Mouse (Mus musculus) midbrain, embryonic 15.5 days (tissue): ENCODE measurements around the gene Shc1. TPM values are rescaled to one million over a fixed set of nuclear protein-coding genes. Genes with fewer than 3 reads are reported as not detected.
"Not testable (repeated sequence)": the region's sequence is repeated elsewhere in the genome, so short reads cannot be mapped to it uniquely, and the experiment has no call there.

Experiments used
- ATAC-seq: fragments of 200-750 bp; cut with Nextera tagmentation; replicated peaks from 2 replicates; pipeline ENCODE4 v1.8.0; 2017; ENCODE audit warnings: moderate TSS enrichment
- H3K27ac ChIP-seq: fragments of 300-500 bp; sonication (generic); 2 replicates; pipeline ENCODE4 v1.5.1; 2015; ENCODE audit warnings: mild to moderate bottlenecking, inconsistent platforms
- H3K27me3 ChIP-seq: fragments of 300-500 bp; sonication (generic); replicated peaks from 2 replicates; pipeline ENCODE4 v1.6.1; 2015; ENCODE audit warnings: inconsistent platforms
- H3K36me3 ChIP-seq: fragments of 300-500 bp; sonication (generic); replicated peaks from 2 replicates; pipeline ENCODE4 v1.6.1; 2015; ENCODE audit warnings: inconsistent platforms
- H3K4me1 ChIP-seq: fragments of 300-500 bp; sonication (generic); 2 replicates; pipeline ENCODE4 v1.6.1; 2015; ENCODE audit warnings: inconsistent platforms
- H3K4me2 ChIP-seq: fragments of 300-500 bp; sonication (generic); 2 replicates; pipeline ENCODE4 v1.6.1; 2015; ENCODE audit warnings: inconsistent platforms, mild to moderate bottlenecking, moderate library complexity
- H3K4me3 ChIP-seq: fragments of 300-500 bp; sonication (generic); 2 replicates; pipeline ENCODE4 v1.5.1; 2015; ENCODE audit warnings: mild to moderate bottlenecking, inconsistent platforms
- H3K9ac ChIP-seq: fragments of 300-500 bp; sonication (generic); 2 replicates; pipeline ENCODE4 v1.6.1; 2015; ENCODE audit warnings: mild to moderate bottlenecking, inconsistent platforms
- H3K9me3 ChIP-seq: fragments of 300-500 bp; sonication (generic); 2 replicates; pipeline ENCODE4 v1.6.1; 2016; ENCODE audit warnings: inconsistent platforms
- WGBS: fragments of 180-500 bp; shearing (Covaris S2); methylation state at CpG from one replicate; pipeline ENCODE4 v1.1.7; 2015; ENCODE audit warnings: mixed read lengths; 5-methylcytosine and 5-hydroxymethylcytosine counted together
- polyA plus RNA-seq: library from polyadenylated mRNA; unstranded; fragments of >200 nt; fragmentation: Nextera tagmentation; extraction: Ambion mirVana; gene quantifications from 2 replicates; pipeline ENCODE4 v1.2.1, GENCODE M21; 2015

The Shc1 gene
- polyA plus RNA-seq, 1 experiment from 2014 or later = 17.2 TPM

- 93% methylated on average over 5 of the region's 5 CpGs for WGBS
- H3K36me3 ChIP-seq = no peaks in the 10 kb centered on the region
- ATAC-seq = no peak
- H3K4me2 ChIP-seq = no peak overlapping the region
- H3K9ac ChIP-seq = no peak overlapping the region
- H3K27ac ChIP-seq = no peak overlapping the region
- no peaks in the 10 kb centered on the region for H3K27me3 ChIP-seq
- H3K4me1 ChIP-seq = peaks cover 16% of the 10 kb centered on the region
- no peaks in the 10 kb centered on the region for H3K9me3 ChIP-seq
- H3K4me3 ChIP-seq = no peak overlapping the region
Observed at GRCm38 (mm10) chr3:89424416-89425140, 6.3 kb downstream of the Shc1 start.

- H3K4me2 ChIP-seq = no peak overlapping the region
- no peak overlapping the region for H3K27ac ChIP-seq
- H3K27me3 ChIP-seq = no peaks in the 10 kb centered on the region
- H3K4me1 ChIP-seq = peaks cover 11% of the 10 kb centered on the region
- H3K36me3 ChIP-seq = no peaks in the 10 kb centered on the region
- WGBS = 94% methylated on average over 5 of the region's 5 CpGs
- H3K4me3 ChIP-seq = no peak overlapping the region
- no peak for ATAC-seq
- no peaks in the 10 kb centered on the region for H3K9me3 ChIP-seq
- no peak overlapping the region for H3K9ac ChIP-seq
Observed at GRCm38 (mm10) chr3:89425141-89425525, 6.9 kb downstream of the Shc1 start.

DNA sequence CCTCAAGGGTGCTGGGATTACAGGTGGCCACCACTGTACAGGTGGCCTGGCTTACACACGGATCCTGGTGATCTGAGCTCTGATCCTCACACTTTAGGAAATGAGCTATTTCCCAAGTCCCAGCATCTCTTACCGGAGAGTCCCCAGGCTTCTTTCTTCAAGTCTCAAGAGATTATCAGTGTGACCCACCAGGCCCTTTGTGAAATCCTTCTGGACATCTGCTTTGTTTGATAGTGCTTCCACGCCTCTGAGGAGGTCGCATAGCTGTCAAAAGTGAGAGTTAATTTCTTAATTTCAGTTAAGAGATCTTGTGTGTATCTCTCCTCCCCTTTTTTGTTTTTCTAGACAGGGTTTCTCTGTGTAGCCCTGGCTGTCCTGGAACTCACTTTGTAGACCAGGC is 7.6 kb downstream of the Shc1 start:
- Histone ChIP-seq H3K27ac (no peak overlapping the region), H3K4me3 (no peak overlapping the region), H3K36me3 (no peaks in the 10 kb centered on the region), H3K4me2 (no peak overlapping the region), H3K4me1 (peaks cover 15% of the 10 kb centered on the region), H3K9ac (no peak overlapping the region), H3K27me3 (no peaks in the 10 kb centered on the region), H3K9me3 (no peaks in the 10 kb centered on the region)
- no peak for ATAC-seq
- WGBS = 77% methylated on average over 4 of the region's 4 CpGs

- H3K27ac ChIP-seq, H3K9me3 ChIP-seq, H3K27me3 ChIP-seq, H3K4me2 ChIP-seq, H3K4me3 ChIP-seq, H3K9ac ChIP-seq, ATAC-seq: not testable (repeated sequence)
- WGBS = 94% methylated on average over 7 of the region's 7 CpGs
- Histone ChIP-seq H3K36me3 (peaks cover 15% of the 10 kb centered on the region; the same call in 1 of the 2 replicates), H3K4me1 (peaks cover 19% of the 10 kb centered on the region)
Observed at GRCm38 (mm10) chr3:89429021-89429420, 10.8 kb downstream of the Shc1 start.

DNA sequence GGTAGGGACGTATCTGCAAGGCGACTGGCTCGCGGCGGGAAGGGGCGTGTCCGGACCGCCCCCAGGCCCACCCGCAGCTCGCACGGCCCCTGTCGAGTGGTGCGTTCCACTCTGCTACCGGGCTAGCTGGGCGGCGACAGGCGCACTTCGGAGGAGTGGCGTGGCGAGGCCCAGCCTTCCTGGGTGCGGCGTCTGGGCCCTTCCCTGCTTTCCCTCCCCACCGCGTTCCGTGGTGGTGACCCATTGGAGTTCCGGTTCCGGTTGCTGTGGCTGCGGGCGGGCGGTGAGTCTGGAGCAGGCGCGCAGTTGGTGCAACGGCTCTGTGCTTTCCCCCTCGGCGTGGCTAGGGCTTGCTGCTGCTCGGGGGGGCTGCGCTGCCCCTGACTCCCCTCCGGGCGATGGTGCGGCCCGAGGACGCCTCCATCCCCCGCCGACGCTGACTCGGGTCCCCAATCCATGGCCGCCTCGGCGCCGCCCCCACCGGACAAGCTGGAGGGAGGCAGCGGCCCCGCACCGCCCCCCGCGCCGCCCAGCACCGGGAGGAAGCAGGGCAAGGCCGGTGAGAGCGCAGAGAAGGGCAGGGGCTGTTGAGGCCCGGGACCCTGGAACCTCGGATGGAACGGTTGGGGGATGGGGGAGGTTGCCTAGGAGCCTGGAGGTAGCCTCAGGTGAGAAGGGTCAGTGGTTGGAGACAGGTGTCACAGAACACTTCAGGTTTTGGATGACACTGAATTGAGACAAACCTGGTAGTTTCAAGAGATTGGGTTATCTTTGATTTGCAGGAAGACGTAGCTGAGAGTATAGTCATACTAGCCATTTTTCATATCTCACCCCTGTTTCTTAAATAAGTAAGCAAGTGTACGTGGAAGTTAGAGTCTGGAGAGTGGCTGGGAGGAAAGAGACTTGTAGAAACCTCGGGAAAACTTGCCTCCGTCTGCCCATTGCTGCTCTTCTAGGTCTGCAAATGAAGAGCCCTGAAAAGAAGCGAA is 12.2 kb downstream of the Shc1 start, which contains the start of gene Pygo2:
Gene Pygo2, plus strand, starts transcription at position 44 of the 989 bp plus-strand sequence.
- H3K9me3 ChIP-seq = no peaks in the 10 kb centered on the region
- H3K4me3 ChIP-seq = peak within 1 kb of the TSS; percentile 99
- peaks cover 15% of the 10 kb centered on the region; the same call in 1 of the 2 replicates for H3K36me3 ChIP-seq
- H3K4me1 ChIP-seq = peaks cover 19% of the 10 kb centered on the region
- H3K9ac ChIP-seq = peak within 1 kb of the TSS; percentile 99
- H3K27ac ChIP-seq = peak within 1 kb of the TSS; percentile 89
- H3K4me2 ChIP-seq = peak within 1 kb of the TSS; percentile 86
- WGBS = 2% methylated on average over 65 of the region's 68 CpGs
- ATAC-seq = peak; percentile 98
- H3K27me3 ChIP-seq = no peaks in the 10 kb centered on the region

DNA sequence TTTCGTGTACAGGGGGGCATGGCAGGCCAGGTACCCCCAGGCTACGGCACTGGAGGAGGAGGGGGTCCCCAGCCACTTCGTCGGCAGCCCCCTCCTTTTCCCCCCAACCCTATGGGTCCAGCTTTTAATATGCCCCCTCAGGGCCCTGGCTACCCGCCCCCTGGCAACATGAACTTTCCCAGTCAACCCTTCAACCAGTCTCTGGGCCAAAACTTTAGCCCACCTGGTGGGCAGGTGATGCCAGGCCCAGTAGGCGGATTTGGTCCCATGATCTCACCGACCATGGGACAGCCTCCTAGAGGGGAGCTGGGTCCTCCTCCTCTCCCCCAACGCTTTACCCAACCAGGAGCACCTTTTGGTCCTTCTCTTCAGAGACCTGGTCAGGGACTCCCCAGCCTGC is 14.4 kb downstream of the Shc1 start:
- no peak for ATAC-seq
- Histone ChIP-seq H3K27ac (no peak overlapping the region), H3K4me3 (no peak overlapping the region), H3K4me2 (no peak overlapping the region), H3K9ac (no peak overlapping the region), H3K27me3 (no peaks in the 10 kb centered on the region), H3K36me3 (peaks cover 15% of the 10 kb centered on the region; the same call in 1 of the 2 replicates), H3K9me3 (no peaks in the 10 kb centered on the region), H3K4me1 (peaks cover 30% of the 10 kb centered on the region)
- 98% methylated on average over 8 of the region's 8 CpGs for WGBS

DNA sequence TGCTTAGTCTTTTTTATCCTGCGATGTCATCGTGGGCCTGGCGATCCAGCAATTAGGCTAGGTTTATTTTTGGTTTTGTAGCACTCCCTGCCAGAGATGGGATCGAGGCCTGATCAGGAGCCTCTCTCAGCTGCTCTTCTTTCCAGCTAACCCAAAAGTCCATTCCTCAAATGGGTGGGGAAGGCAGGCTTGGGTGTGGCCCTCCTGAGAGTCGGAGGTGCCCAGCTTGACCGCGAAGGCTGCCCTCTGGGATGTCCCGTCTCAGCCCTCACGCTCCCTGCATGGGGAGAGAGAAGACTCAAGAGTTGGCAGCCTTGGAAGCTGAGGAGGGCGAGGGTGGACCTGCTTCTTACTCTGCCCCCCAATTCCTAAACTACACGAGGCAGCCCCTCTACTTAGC is 16.3 kb downstream of the Shc1 start:
- Histone ChIP-seq H3K4me1 (peaks cover 30% of the 10 kb centered on the region), H3K9me3 (no peaks in the 10 kb centered on the region), H3K9ac (no peak overlapping the region), H3K27ac (no peak overlapping the region), H3K36me3 (peaks cover 15% of the 10 kb centered on the region; the same call in 1 of the 2 replicates), H3K4me3 (no peak overlapping the region), H3K27me3 (no peaks in the 10 kb centered on the region), H3K4me2 (no peak overlapping the region)
- ATAC-seq = no peak
- WGBS = 81% methylated on average over 11 of the region's 11 CpGs

DNA sequence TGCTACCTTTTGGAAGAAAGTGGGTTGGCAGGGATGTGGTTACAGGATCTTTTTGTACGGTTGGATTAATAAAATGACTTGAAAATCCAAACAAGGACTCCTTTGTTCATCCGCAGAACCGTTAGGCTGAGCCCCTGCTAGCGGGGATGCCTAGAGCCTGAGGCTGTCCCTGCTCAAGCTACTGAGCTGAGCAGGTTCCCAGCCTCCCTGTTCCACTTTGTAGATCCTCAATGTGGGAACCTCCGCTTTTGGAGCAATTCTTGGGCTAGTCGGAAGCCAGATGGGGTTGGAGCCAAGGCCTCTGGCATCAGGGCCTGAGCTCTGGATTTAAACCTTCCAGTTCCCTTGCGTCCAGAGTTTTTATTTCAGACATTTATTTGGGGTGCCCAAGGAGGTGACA is 16.8 kb downstream of the Shc1 start:
- WGBS = 69% methylated on average over 7 of the region's 7 CpGs
- H3K27ac ChIP-seq = peak overlapping the region; percentile 7; the same call in 1 of the 2 replicates
- H3K4me2 ChIP-seq = no peak overlapping the region
- no peak for ATAC-seq
- H3K9me3 ChIP-seq = no peaks in the 10 kb centered on the region
- peaks cover 15% of the 10 kb centered on the region; the same call in 1 of the 2 replicates for H3K36me3 ChIP-seq
- no peaks in the 10 kb centered on the region for H3K27me3 ChIP-seq
- no peak overlapping the region for H3K4me3 ChIP-seq
- H3K9ac ChIP-seq = no peak overlapping the region
- H3K4me1 ChIP-seq = peaks cover 30% of the 10 kb centered on the region

DNA sequence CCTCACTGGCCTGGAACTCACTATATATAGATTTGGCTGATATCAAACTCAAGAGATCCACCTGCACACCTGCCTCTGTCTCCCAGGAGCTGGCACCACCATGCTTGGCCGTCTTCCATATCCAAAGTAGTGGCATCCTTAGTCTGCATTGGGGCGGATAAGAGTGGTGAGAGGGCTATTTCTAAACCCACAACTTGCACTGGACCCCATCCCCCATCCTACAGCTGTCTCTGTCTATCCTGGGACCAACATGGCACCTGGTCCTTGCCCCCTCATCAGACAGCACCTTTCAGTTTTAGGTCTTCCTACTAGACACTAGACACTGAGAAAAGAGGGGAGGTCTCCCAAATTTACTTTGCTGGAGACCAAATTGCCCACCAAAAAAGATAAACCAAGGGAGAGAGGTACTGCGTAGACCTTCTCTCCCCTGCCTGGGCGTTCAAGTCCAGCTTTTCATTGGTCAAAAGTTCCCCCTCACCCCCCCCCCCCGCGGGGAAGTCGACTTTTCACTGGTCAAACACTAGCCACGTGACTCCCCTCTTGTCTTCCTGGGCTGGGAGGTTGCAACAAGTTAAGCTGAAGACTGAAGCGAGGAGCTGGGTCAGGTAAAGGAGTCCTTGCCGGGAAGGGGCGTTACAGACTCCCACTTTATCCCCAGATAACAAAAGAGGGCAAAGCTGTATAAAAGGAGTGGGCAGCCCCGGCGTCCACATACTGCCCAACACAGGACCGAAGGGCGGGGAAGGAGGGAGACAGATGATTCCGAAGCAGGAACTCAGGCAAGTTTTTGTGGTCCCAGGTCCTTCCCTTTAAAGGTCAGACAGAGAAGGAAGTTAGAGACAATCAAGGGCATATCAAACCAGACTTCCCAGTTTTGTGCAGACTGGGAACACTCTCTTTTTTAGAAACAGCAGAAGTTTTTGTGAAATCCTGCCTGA is 18.2 kb downstream of the Shc1 start, which contains the start of gene Pbxip1:
Gene Pbxip1, plus strand, starts transcription at position 531 of the 938 bp plus-strand sequence.
- H3K4me3 ChIP-seq = peak within 1 kb of the TSS; percentile 32
- H3K4me2 ChIP-seq = peak within 1 kb of the TSS; percentile 39
- H3K9ac ChIP-seq = 0 out of 2 replicates have a peak within 1 kb of the TSS, but pooled peaks have one; percentile 15
- no peak within 1 kb of the TSS for H3K27ac ChIP-seq
- H3K27me3 ChIP-seq = no peaks in the 10 kb centered on the region
- ATAC-seq = peak; percentile 41; the same call in 1 of the 2 replicates
- no peaks in the 10 kb centered on the region for H3K9me3 ChIP-seq
- 5% methylated on average over 16 of the region's 16 CpGs for WGBS
- peaks cover 21% of the 10 kb centered on the region for H3K4me1 ChIP-seq
- H3K36me3 ChIP-seq = peaks cover 15% of the 10 kb centered on the region; the same call in 1 of the 2 replicates

- ATAC-seq = no peak
- no peak overlapping the region for H3K27ac ChIP-seq
- H3K4me1 ChIP-seq = peaks cover 13% of the 10 kb centered on the region
- H3K9me3 ChIP-seq = no peaks in the 10 kb centered on the region
- H3K27me3 ChIP-seq = no peaks in the 10 kb centered on the region
- WGBS = 17% methylated on average over 5 of the region's 5 CpGs
- H3K4me3 ChIP-seq = peak overlapping the region; percentile 32; the same call in 1 of the 2 replicates
- peaks cover 15% of the 10 kb centered on the region; the same call in 1 of the 2 replicates for H3K36me3 ChIP-seq
- H3K4me2 ChIP-seq = peak overlapping the region; percentile 39
- H3K9ac ChIP-seq = 0 out of 2 replicates have a peak overlapping the region, but pooled peaks have one; percentile 15
Observed at GRCm38 (mm10) chr3:89437269-89437668, 19.0 kb downstream of the Shc1 start.

- Histone ChIP-seq H3K9ac (no peak overlapping the region), H3K4me3 (no peak overlapping the region), H3K27ac (no peak overlapping the region), H3K4me2 (no peak overlapping the region), H3K27me3 (no peaks in the 10 kb centered on the region), H3K9me3 (no peaks in the 10 kb centered on the region), H3K36me3 (no peaks in the 10 kb centered on the region), H3K4me1 (peaks cover 11% of the 10 kb centered on the region)
- 90% methylated on average over 2 of the region's 2 CpGs for WGBS
- ATAC-seq = no peak
Observed at GRCm38 (mm10) chr3:89440691-89441090, 22.4 kb downstream of the Shc1 start.
